Mouse (Mus musculus) mouse embryonic stem cell (cell line): ENCODE results near the gene Rbfox2.

Experiments
- in situ Hi-C, 2 experiments: fragments of 300-500 bp; cut with MboI; formaldehyde crosslinking; loops; 1 replicate in 1 of 2; 3 replicates in 1 of 2; pipeline ENCODE4 v1.14.3; 2019 to 2020; ENCODE audit warnings: low sequenced_read_pairs in 2 of 2, low pct_unique_long_range_greater_than_20kb in 1 of 2, mixed read lengths in 1 of 2; ENCODE audit not compliant: unreplicated experiment in 1 of 2

Rbfox2 gene

GRCm38 (mm10) chr15:77037278-77038161 lies 269.3 kb downstream of the Rbfox2 start:
- in situ Hi-C loops = no loop called here

- in situ Hi-C loops = no loop called here
Observed at GRCm38 (mm10) chr15:77036989-77037277, 269.9 kb downstream of the Rbfox2 start.

- in situ Hi-C loops = no loop called here
Observed at GRCm38 (mm10) chr15:77036320-77036988, 270.4 kb downstream of the Rbfox2 start.

GRCm38 (mm10) chr15:77035643-77036042 lies 271.2 kb downstream of the Rbfox2 start:
- in situ Hi-C loops = no loop called here

- in situ Hi-C loops = no loop called here
Observed at GRCm38 (mm10) chr15:77034526-77034925, 272.3 kb downstream of the Rbfox2 start.

- in situ Hi-C loops = no loop called here
Observed at GRCm38 (mm10) chr15:77031271-77031670, 275.5 kb downstream of the Rbfox2 start.

GRCm38 (mm10) chr15:77029331-77029991 lies 277.3 kb downstream of the Rbfox2 start:
- in situ Hi-C loops = no loop called here
